Mouse (Mus musculus) adrenal gland (tissue): ENCODE data around the gene Gas6.

Experiments used
- intact Hi-C: fragments of 180-260 bp; cut with DNase I; formaldehyde crosslinking; loops from one replicate; pipeline ENCODE4 v1.15.1; 2025
- long read RNA-seq, 2 experiments: library from polyadenylated mRNA; unstranded; transcript quantifications; one replicate each; pipeline ENCODE4 v2.0.0; 2020; ENCODE audit warnings: borderline replicate concordance in 1 of 2; ENCODE audit not compliant: insufficient replicate concordance in 1 of 2

The Gas6 gene
- long read RNA-seq, experiment 1, transcript Gas6-201 (15 exons, 2,548 nt): major isoform, 72 of 100 reads
- long read RNA-seq, experiment 1, partial matches to known transcripts: 25 of 100 reads
- long read RNA-seq, experiment 1, other reads (novel, unspliced or antisense): 3 of 100 reads
- long read RNA-seq, experiment 2, transcript Gas6-201 (15 exons, 2,548 nt): major isoform, 46 of 60 reads
- long read RNA-seq, experiment 2, partial matches to known transcripts: 13 of 60 reads
- long read RNA-seq, experiment 2, other reads (novel, unspliced or antisense): 1 of 60 reads

- intact Hi-C loops: no loop called here
These were observed at the start of gene Gas6 for GRCm38 (mm10) chr8:13493858-13494631. Gene Gas6 (minus strand): TSS chr8:13494490.

GRCm38 (mm10) chr8:13541526-13541925 is 47.2 kb upstream of the Gas6 start:
- intact Hi-C loops: loop anchor here (5.0 kb wide), 1 partner anchor 39 kb away; no protein-coding TSS in a partner anchor

- intact Hi-C loops: loop anchor here (5.0 kb wide), 1 partner anchor 38 kb away; no protein-coding TSS in a partner anchor
These were observed 45.8 kb upstream of the Gas6 start for GRCm38 (mm10) chr8:13540122-13540521.

GRCm38 (mm10) chr8:13538821-13539220 is 44.5 kb upstream of the Gas6 start:
- intact Hi-C loops: no loop called here

GRCm38 (mm10) chr8:13537102-13537501 is 42.8 kb upstream of the Gas6 start:
- intact Hi-C loops: no loop called here

- intact Hi-C loops: no loop called here
These were observed 38.8 kb upstream of the Gas6 start for GRCm38 (mm10) chr8:13533123-13533522.

- intact Hi-C loops: no loop called here
These were observed 37.4 kb upstream of the Gas6 start for GRCm38 (mm10) chr8:13531602-13532171.

- intact Hi-C loops: no loop called here
These were observed 36.7 kb upstream of the Gas6 start for GRCm38 (mm10) chr8:13530941-13531340.

GRCm38 (mm10) chr8:13530401-13530800 is 36.1 kb upstream of the Gas6 start:
- intact Hi-C loops: no loop called here

- intact Hi-C loops: no loop called here
These were observed 35.6 kb upstream of the Gas6 start for GRCm38 (mm10) chr8:13529891-13530316.

GRCm38 (mm10) chr8:13529011-13529840 is 34.9 kb upstream of the Gas6 start:
- intact Hi-C loops: no loop called here

GRCm38 (mm10) chr8:13521392-13521791 is 27.1 kb upstream of the Gas6 start:
- intact Hi-C loops: no loop called here

- intact Hi-C loops: no loop called here
These were observed 26.1 kb upstream of the Gas6 start for GRCm38 (mm10) chr8:13520349-13520748.

- intact Hi-C loops: no loop called here
These were observed 25.2 kb upstream of the Gas6 start for GRCm38 (mm10) chr8:13519503-13519902.

GRCm38 (mm10) chr8:13517284-13517781 is 23.0 kb upstream of the Gas6 start:
- intact Hi-C loops: no loop called here

GRCm38 (mm10) chr8:13516728-13517127 is 22.4 kb upstream of the Gas6 start:
- intact Hi-C loops: no loop called here

GRCm38 (mm10) chr8:13516011-13516442 is 21.7 kb upstream of the Gas6 start:
- intact Hi-C loops: no loop called here

GRCm38 (mm10) chr8:13513556-13514370 is 19.5 kb upstream of the Gas6 start:
- intact Hi-C loops: no loop called here

GRCm38 (mm10) chr8:13512677-13513076 is 18.4 kb upstream of the Gas6 start:
- intact Hi-C loops: no loop called here

- intact Hi-C loops: no loop called here
These were observed 17.7 kb upstream of the Gas6 start for GRCm38 (mm10) chr8:13512016-13512415.
